Mouse (Mus musculus) erythroblast, embryonic 14.5 days (primary cell): Measurements from ENCODE around the gene Prrt2.

Experiments used
- GATA1 ChIP-seq: IDR thresholded peaks from 2 replicates; pipeline ENCODE4 v1.6.1; 2012; ENCODE audit warnings: low read length, inconsistent platforms, mixed read lengths
- TAL1 ChIP-seq: IDR thresholded peaks from 3 replicates; pipeline ENCODE4 v1.6.1; 2012; ENCODE audit warnings: low read length, inconsistent platforms, mixed read lengths

DNA sequence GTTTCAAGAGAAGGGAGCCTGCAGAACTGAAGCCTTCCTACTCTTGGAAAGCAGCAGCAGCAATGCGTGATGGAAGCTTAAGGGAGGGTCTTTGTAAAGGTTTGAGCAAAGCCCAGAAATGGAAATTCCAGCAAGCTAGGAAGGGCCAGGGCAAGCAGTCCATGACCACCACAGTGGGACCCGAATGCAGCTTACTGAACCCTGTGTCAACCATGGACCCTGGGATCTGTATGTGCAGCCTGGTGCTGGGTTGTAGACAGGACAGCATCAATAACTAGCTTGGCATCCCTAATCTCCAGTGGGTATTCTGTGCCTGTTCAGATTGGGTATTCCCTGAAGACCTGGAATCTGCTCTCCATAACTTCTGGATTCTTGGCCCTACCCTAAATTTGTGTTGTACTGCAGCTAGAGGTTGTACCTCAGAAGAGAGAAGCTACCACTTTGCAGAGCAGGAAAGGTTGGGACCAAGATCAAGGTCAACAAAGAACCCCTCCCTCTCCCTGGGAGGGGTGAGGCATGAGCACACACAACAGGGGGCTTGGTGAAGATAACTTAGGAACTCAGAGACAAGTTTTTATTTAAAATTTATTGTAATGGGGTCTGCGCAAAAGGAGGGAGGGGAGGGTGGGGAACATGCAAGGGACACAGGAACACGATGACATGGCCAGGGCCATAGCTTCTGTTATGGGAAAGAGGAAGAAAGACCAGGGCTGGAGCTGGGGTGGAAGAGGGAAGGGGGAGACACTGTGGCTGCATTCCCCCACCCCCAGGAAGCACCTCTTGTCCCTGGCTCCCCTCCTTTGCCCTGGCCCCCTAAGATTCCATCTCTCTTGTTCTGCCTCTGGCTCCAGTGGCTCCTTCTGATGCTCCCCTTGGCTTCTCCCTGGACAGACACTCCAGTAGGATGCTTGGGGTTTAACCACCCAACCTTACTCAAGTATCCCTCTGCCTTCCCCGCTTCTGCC is 834 bp upstream of the Prrt2 start:
- TF ChIP-seq GATA1 (no peak), TAL1 (no peak)
